Mouse (Mus musculus): ENCODE data around the gene Prrt2. TPM values are rescaled to one million over a fixed set of nuclear protein-coding genes. Genes with fewer than 3 reads are reported as not detected.

The Prrt2 gene
- polyA plus RNA-seq, 1 experiment from 2014 or later, result 3.4 TPM

DNA sequence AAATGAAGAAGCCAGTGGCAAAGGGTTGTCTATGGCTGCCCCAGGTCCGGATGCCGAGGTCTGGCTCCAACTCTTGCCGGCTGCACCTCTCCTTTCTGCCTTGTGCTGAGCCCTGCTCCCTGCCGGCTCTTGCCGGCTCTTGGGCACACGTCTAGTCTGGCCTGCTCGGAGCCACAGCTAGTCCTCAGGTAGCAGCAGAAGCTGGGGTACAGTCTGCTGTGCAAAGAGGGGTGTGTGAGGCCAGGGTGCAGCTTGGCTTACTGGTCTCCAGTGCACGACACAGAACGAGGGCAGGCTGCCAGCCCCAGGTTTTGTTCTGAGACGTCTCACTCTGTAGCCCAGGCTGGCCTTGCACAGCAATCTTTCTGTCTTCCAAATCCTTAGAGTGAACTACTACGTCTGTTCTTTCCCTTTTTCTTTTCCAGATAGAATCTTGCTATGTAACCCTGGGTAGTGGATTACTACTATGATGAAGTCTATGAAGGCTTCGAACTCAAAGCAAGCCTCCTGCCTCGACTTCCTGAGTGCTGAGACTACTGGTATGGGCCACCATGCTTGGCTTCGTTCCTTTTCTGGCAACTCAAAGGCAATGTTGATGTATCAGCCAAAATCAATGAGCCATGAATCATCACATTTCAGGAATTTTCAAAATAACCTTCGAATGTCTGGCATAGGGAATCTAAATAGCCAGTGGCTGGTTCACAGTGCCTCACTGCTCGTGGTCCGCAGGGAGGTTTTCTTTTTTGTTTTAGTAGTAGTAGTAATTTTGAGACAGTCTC lies 11.5 kb downstream of the Prrt2 start:
- no peak for DNase-seq (ENCODE audit: low spot score)
- Histone ChIP-seq H3K27me3 (replicated peaks; ENCODE audit: low read depth, poor library complexity, severe bottlenecking) (no peaks in the 10 kb centered on the region), H3K4me3 (no peak overlapping the region), H3K36me3 (replicated peaks) (peaks cover 36% of the 10 kb centered on the region), H3K27ac (replicated peaks) (peak overlapping the region; percentile 64; the same call in 1 of the 2 replicates), H3K9me3 (no peaks in the 10 kb centered on the region), H3K4me1 (peaks cover 10% of the 10 kb centered on the region)
- WGBS, result 87% methylated on average over 17 of the region's 17 CpGs

DNA sequence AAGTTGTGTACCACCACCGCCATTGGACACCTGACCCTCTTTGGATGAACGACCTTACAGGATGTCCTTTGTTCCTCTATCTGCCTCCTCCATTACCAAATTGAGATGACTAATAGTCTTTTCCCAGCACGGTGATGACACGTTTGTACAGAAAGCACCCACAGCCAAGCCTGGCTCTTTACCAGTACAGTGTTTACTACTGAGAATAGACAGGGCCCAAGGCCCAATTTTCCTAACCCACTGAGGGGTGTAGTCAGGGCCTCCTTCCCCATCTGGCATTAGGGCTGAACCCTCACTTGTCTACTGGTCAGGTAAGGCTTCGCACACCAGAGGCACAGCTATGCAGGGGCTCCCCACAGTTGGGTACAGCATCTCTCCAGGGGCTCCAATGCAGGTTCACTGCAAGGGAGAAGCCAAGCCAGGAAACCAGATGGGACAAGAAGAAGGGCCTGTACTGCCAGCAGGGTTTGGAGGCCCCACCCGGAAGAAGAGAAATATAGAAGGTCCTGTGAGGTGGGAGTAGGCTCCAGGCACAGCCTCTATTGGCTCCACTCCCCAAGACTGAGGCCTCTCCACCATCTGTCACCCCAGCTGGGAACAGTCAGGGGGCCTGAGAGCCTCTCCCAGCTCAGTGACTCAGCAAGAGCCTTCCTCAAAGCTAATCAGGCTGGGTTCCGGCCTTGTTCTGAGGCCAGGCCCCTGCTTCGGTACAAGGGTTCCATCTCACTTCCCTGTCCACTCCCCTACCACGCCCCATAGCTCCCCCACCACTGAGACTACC lies 12.6 kb downstream of the Prrt2 start:
- Histone ChIP-seq H3K9me3 (no peaks in the 10 kb centered on the region), H3K27me3 (replicated peaks; ENCODE audit: low read depth, poor library complexity, severe bottlenecking) (no peaks in the 10 kb centered on the region), H3K27ac (replicated peaks) (peak overlapping the region; percentile 64), H3K4me1 (0 out of 2 replicates have a peak, but pooled peaks cover 4% of the 10 kb centered on the region), H3K36me3 (replicated peaks) (peaks cover 25% of the 10 kb centered on the region), H3K4me3 (no peak overlapping the region)
- 73% methylated on average over 9 of the region's 9 CpGs for WGBS
- no peak for DNase-seq (ENCODE audit: low spot score)

DNA sequence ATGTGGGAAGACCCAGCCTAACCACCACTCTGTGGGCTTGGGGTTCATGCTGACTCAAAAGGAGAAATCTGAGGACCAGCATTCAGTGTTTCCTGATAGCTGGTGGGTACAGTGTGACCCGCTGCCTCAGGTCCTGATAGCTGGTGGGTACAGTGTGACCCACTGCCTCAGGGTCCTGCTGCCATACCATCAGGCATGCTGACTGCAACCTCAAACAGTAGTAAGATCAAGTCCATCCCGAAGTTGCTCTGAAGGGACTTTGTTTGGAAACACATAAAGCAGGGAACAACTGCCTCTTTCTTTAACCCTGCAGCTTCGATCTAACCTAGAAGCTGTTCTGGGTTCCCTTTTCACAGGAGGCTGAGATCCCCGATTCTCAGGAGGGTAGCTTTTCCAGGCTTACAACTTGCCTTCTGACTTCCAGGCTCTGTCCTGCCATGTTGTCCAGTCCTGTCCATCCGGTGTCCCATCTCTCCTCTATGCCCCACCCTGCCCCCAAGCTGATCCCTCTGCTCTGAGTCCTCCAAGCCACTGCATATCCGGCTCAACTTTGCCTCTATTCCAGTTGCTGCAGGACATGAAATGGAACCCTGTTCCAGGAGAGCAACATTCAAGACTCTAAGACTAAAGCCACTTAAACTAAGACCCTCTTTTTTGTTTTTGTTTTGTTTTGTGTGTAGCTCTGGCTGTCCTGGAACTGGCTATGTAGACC lies 13.5 kb downstream of the Prrt2 start:
- no peak for DNase-seq (ENCODE audit: low spot score)
- H3K27me3 ChIP-seq (replicated peaks; ENCODE audit: low read depth, poor library complexity, severe bottlenecking), result no peaks in the 10 kb centered on the region
- H3K27ac ChIP-seq (replicated peaks), result no peak overlapping the region
- H3K36me3 ChIP-seq (replicated peaks), result peaks cover 15% of the 10 kb centered on the region
- 86% methylated on average over 6 of the region's 6 CpGs for WGBS
- H3K9me3 ChIP-seq, result no peaks in the 10 kb centered on the region
- no peak overlapping the region for H3K4me3 ChIP-seq
- H3K4me1 ChIP-seq, result 0 out of 2 replicates have a peak, but pooled peaks cover 4% of the 10 kb centered on the region

DNA sequence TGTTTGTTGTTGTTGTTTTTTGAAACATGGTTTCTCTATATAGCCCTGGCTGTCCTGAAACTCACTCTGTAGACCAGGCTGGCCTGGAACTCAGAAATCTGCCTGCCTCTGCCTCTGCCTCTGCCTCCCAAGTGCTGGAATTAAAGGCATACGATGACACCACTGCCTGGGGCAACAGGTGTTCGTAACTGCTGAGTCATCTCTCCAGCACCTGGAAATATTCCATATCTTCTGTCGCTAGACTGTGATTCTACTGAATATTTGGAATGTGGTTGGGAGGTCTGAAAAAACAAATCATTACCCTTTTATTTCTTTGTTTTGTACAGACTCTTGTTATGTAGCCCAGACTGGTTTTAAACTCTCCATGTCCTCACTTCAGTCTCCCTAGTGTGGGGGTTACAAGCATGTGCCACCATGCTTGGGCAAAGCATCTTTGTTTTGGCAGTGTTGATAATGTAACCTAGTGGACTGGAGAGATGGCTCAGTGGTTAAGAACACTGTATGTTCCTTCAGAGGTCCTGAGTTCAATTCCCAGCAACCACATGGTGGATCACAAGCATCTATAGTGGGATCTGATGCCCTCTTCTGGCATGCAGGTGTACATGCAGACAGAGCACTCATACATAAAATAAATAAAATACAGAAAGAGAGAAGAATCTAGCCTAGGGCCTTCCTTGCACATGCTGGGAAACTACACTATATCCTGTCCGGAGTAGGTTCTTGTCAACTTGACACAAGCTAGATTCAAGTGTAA lies 16.7 kb downstream of the Prrt2 start:
- WGBS, result 87% methylated on average over 4 of the region's 4 CpGs
- Histone ChIP-seq H3K36me3 (replicated peaks) (no peaks in the 10 kb centered on the region), H3K27me3 (replicated peaks; ENCODE audit: low read depth, poor library complexity, severe bottlenecking) (no peaks in the 10 kb centered on the region), H3K4me3 (no peak overlapping the region), H3K4me1 (no peaks in the 10 kb centered on the region), H3K27ac (replicated peaks) (no peak overlapping the region), H3K9me3 (no peaks in the 10 kb centered on the region)
- DNase-seq (ENCODE audit: low spot score), result no peak

GRCm38 (mm10) chr7:127003620-127004019 lies 17.4 kb downstream of the Prrt2 start:
- Histone ChIP-seq H3K4me1 (no peaks in the 10 kb centered on the region), H3K27me3 (replicated peaks; ENCODE audit: low read depth, poor library complexity, severe bottlenecking) (no peaks in the 10 kb centered on the region), H3K4me3 (no peak overlapping the region), H3K27ac (replicated peaks) (no peak overlapping the region), H3K36me3 (replicated peaks) (no peaks in the 10 kb centered on the region), H3K9me3 (no peaks in the 10 kb centered on the region)
- no peak for DNase-seq (ENCODE audit: low spot score)
- 85% methylated on average over 5 of the region's 5 CpGs for WGBS

GRCm38 (mm10) chr7:126999568-126999967 lies 21.4 kb downstream of the Prrt2 start:
- Histone ChIP-seq H3K9me3 (no peaks in the 10 kb centered on the region; the same call in 1 of the 2 replicates), H3K27ac (replicated peaks) (no peak overlapping the region), H3K27me3 (replicated peaks; ENCODE audit: low read depth, poor library complexity, severe bottlenecking) (no peaks in the 10 kb centered on the region), H3K36me3 (replicated peaks) (no peaks in the 10 kb centered on the region), H3K4me1 (no peaks in the 10 kb centered on the region), H3K4me3 (no peak overlapping the region)
- WGBS, result 84% methylated on average over 10 of the region's 10 CpGs
- DNase-seq (ENCODE audit: low spot score), result no peak

DNA sequence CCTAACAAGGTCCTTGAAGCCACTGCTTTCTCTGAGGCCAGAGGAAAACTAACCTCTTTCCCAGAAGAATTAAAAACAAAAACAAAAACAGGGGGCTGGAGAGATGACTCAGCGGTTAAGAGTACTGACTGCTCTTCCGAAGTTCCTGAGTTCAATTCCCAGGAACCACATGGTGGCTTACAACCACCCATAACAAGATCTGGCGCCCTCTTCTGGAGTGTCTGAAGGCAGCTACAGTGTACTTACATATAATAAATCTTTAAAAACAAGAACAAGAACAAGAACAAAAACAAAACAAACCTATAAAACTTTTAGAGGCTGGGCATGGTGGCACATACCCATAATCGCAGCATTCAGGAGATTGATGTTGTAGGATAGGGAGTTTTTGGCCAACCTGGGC lies 24.6 kb downstream of the Prrt2 start:
- 77% methylated on average over 4 of the region's 4 CpGs for WGBS

GRCm38 (mm10) chr7:126988816-126989215 lies 32.2 kb downstream of the Prrt2 start:
- Histone ChIP-seq H3K27me3 (replicated peaks; ENCODE audit: low read depth, poor library complexity, severe bottlenecking) (no peaks in the 10 kb centered on the region), H3K4me1 (peaks cover 10% of the 10 kb centered on the region), H3K4me3 (no peak overlapping the region), H3K9me3 (no peaks in the 10 kb centered on the region), H3K36me3 (replicated peaks) (no peaks in the 10 kb centered on the region), H3K27ac (replicated peaks) (no peak overlapping the region)
- no peak for DNase-seq (ENCODE audit: low spot score)
- 69% methylated on average over 8 of the region's 8 CpGs for WGBS

More for the DNA sequence above, 24.6 kb downstream of the Prrt2 start:
- H3K4me1 ChIP-seq, result peaks cover 6% of the 10 kb centered on the region
- H3K36me3 ChIP-seq (replicated peaks), result no peaks in the 10 kb centered on the region
- no peaks in the 10 kb centered on the region; the same call in 1 of the 2 replicates for H3K9me3 ChIP-seq
- DNase-seq (ENCODE audit: low spot score), result no peak
- H3K27me3 ChIP-seq (replicated peaks; ENCODE audit: low read depth, poor library complexity, severe bottlenecking), result no peaks in the 10 kb centered on the region
- no peak overlapping the region for H3K27ac ChIP-seq (replicated peaks)
- H3K4me3 ChIP-seq, result no peak overlapping the region

GRCm38 (mm10) chr7:126986319-126986718 lies 34.7 kb downstream of the Prrt2 start:
- Histone ChIP-seq H3K27ac (replicated peaks) (no peak overlapping the region), H3K4me1 (0 out of 2 replicates have a peak, but pooled peaks cover 3% of the 10 kb centered on the region), H3K4me3 (no peak overlapping the region), H3K27me3 (replicated peaks; ENCODE audit: low read depth, poor library complexity, severe bottlenecking) (no peaks in the 10 kb centered on the region), H3K9me3 (no peaks in the 10 kb centered on the region), H3K36me3 (replicated peaks) (peaks cover 4% of the 10 kb centered on the region)
- peak; percentile 23 for DNase-seq (ENCODE audit: low spot score)
- 44% methylated on average over 9 of the region's 9 CpGs for WGBS

- H3K4me1 ChIP-seq, result 0 out of 2 replicates have a peak, but pooled peaks cover 3% of the 10 kb centered on the region
- no peak overlapping the region for H3K4me3 ChIP-seq
- no peaks in the 10 kb centered on the region for H3K9me3 ChIP-seq
- no peak overlapping the region for H3K27ac ChIP-seq (replicated peaks)
- peaks cover 16% of the 10 kb centered on the region for H3K36me3 ChIP-seq (replicated peaks)
- H3K27me3 ChIP-seq (replicated peaks; ENCODE audit: low read depth, poor library complexity, severe bottlenecking), result no peaks in the 10 kb centered on the region
- WGBS, result 71% methylated on average over 10 of the region's 10 CpGs
- DNase-seq (ENCODE audit: low spot score), result no peak
Measured at GRCm38 (mm10) chr7:126984667-126985444, 36.2 kb downstream of the Prrt2 start.

DNA sequence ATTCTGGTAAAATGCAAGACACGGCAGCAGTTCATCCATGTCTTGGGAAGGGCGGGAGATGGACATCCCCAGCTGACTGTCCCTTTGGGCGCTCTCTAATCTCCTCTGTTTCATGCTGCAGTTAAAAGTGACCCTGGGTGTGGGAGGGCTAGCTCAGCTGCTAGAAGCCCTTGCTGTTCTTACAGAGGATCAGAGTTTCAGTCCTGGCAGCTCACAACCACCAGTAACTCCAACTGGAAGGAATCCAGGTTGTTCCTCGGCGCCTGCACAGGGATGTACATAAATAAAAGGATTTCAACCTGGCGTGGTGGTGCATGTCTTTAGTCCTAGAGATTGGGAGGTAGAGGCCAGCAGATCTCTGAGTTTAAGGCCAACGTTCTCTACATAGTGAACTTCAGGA lies 37.9 kb downstream of the Prrt2 start:
- Histone ChIP-seq H3K9me3 (no peaks in the 10 kb centered on the region), H3K4me3 (no peak overlapping the region), H3K4me1 (0 out of 2 replicates have a peak, but pooled peaks cover 3% of the 10 kb centered on the region), H3K27me3 (replicated peaks; ENCODE audit: low read depth, poor library complexity, severe bottlenecking) (no peaks in the 10 kb centered on the region), H3K27ac (replicated peaks) (no peak overlapping the region), H3K36me3 (replicated peaks) (peaks cover 34% of the 10 kb centered on the region)
- 84% methylated on average over 7 of the region's 7 CpGs for WGBS
- DNase-seq (ENCODE audit: low spot score), result no peak
